Mouse (Mus musculus): ENCODE data around the gene Fah.

- TF ChIP-seq CTCF (IDR thresholded peaks at IDR 0.05; ENCODE audit: low read depth) (no peak), EP300 (optimal IDR thresholded peaks at IDR 0.05) (no peak)
Measured at GRCm38 (mm10) chr7:84585086-84585485, 21.4 kb downstream of the Fah start.
